ENCODE assay signal across 13 mouse cellular contexts in the genomic region with DNA sequence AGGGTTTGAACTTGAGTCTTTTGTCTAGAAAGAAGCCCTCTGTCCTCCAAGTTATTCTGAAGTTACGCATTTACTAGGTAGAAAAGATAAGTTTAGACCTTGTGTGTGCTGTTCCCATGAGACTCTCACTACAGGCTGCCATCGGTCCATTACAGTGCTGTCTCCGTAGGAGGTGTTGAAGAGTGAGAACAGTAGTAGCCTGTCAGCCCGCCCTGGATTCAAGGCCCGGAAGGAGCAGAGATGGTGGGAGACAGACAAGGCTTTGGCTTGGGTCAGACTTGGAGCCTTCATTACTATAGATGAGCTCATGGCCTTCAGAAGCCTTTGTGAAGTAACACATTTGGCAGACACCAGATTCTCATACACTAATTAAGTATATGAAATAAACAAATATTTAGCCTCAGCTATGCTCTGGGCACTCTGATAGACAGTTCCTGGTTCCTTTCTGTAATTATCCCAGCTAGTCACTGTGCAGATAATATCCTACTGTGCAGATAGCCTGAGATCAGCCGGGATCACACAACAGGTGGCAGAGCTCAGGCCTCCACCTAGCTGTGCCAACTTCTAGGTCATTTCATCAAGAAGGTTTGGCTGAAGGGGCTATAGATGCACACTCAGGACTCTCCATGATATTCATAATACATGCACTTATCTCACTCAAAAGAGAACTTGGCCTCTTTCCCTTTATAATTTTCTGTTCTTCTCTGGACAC.
"Had no signal": no experiment of that assay in that cellular context is flagged by ENCODE, and none has a peak within 500 bp of the region (broad histone marks: within the 10 kb centered on the region; RNA-seq: fewer than 3 reads in every experiment).

No protein-coding gene starts in this region.

- H3K4me2 ChIP-seq: intestine, embryonic 15.5 days; liver, embryonic 11.5 days; liver, embryonic 15.5 days; midbrain, embryonic 12.5 days had no signal

- H3K4me3 ChIP-seq: intestine, embryonic 15.5 days; left cerebral cortex, adult 2 months; limb, embryonic 10.5 days; liver, embryonic 15.5 days; midbrain, embryonic 12.5 days had no signal

- H3K27me3 ChIP-seq: intestine, embryonic 15.5 days; liver, embryonic 15.5 days; midbrain, embryonic 12.5 days had no signal

- H3K9ac ChIP-seq: intestine, embryonic 15.5 days; liver, embryonic 15.5 days; midbrain, embryonic 12.5 days had no signal

- DNase-seq: kidney, adult 18-20 months; kidney, postnatal 10 days; kidney, postnatal 4 days; right cerebral cortex, adult 18-20 months; right cerebral cortex, postnatal 25 days; thymus, postnatal 36 days had no signal

- H3K27ac ChIP-seq: intestine, embryonic 15.5 days; left cerebral cortex, adult 2 months; limb, embryonic 10.5 days; liver, embryonic 15.5 days; midbrain, embryonic 12.5 days had no signal

- H3K9me3 ChIP-seq: intestine, embryonic 15.5 days; limb, embryonic 10.5 days; liver, embryonic 15.5 days; midbrain, embryonic 12.5 days had no signal

- H3K36me3 ChIP-seq: liver, embryonic 15.5 days had no signal

- ATAC-seq: intestine, embryonic 15.5 days; midbrain, embryonic 16.5 days had no signal
